Mouse (Mus musculus) neural tube, embryonic 14.5 days (tissue): ENCODE measurements around the gene Tex44. TPM values are rescaled to one million over a fixed set of nuclear protein-coding genes. Genes with fewer than 3 reads are reported as not detected.

Source experiments
- ATAC-seq: fragments of 200-750 bp; cut with Nextera tagmentation; 2 replicates; pipeline ENCODE4 v1.8.0; 2017; ENCODE audit warnings: low read depth, mild to moderate bottlenecking, moderate TSS enrichment, moderate library complexity
- H3K27ac ChIP-seq: fragments of 300-500 bp; sonication (generic); 2 replicates; pipeline ENCODE4 v1.5.1; 2014; ENCODE audit warnings: low read depth, mild to moderate bottlenecking, control low read depth, low read length, moderate library complexity, mixed read lengths
- H3K27me3 ChIP-seq: fragments of 300-500 bp; sonication (generic); 2 replicates; pipeline ENCODE4 v1.6.1; 2014; ENCODE audit warnings: low read length; ENCODE audit not compliant: control insufficient read depth, insufficient read depth
- H3K36me3 ChIP-seq: fragments of 300-500 bp; sonication (generic); 2 replicates; pipeline ENCODE4 v1.6.1; 2014; ENCODE audit warnings: low read length, mixed read lengths; ENCODE audit not compliant: control insufficient read depth, insufficient read depth
- H3K4me1 ChIP-seq: fragments of 300-500 bp; sonication (generic); 2 replicates; pipeline ENCODE4 v1.6.1; 2014; ENCODE audit warnings: low read length; ENCODE audit not compliant: control insufficient read depth, insufficient read depth
- H3K4me2 ChIP-seq: fragments of 300-500 bp; sonication (generic); 2 replicates; pipeline ENCODE4 v1.6.1; 2014; ENCODE audit warnings: mild to moderate bottlenecking, low read depth, low read length, control low read depth
- H3K4me3 ChIP-seq: fragments of 300-500 bp; sonication (generic); 2 replicates; pipeline ENCODE4 v1.5.1; 2014; ENCODE audit warnings: low read depth, low read length, control low read depth, mixed read lengths
- H3K9ac ChIP-seq: fragments of 300-500 bp; sonication (generic); replicated peaks from 2 replicates; pipeline ENCODE4 v1.6.1; 2014; ENCODE audit warnings: low read depth, mild to moderate bottlenecking, control low read depth, low read length, mixed read lengths
- H3K9me3 ChIP-seq: fragments of 300-500 bp; sonication (generic); 2 replicates; pipeline ENCODE4 v1.6.1; 2016; ENCODE audit warnings: low read length; ENCODE audit not compliant: control insufficient read depth
- WGBS: fragments of 180-500 bp; shearing (Covaris S2); extraction: QIAGEN DNeasy Blood & Tissue Kit; methylation state at CpG from one replicate; pipeline ENCODE4 v1.1.7; 2014; 5-methylcytosine and 5-hydroxymethylcytosine counted together
- polyA plus RNA-seq: library from polyadenylated mRNA; unstranded; fragments of >200 nt; fragmentation: Nextera tagmentation; extraction: Ambion mirVana; gene quantifications from 2 replicates; pipeline ENCODE4 v1.2.1, GENCODE M21; 2014

Gene Tex44
- polyA plus RNA-seq: not detected in 2 replicates

DNA sequence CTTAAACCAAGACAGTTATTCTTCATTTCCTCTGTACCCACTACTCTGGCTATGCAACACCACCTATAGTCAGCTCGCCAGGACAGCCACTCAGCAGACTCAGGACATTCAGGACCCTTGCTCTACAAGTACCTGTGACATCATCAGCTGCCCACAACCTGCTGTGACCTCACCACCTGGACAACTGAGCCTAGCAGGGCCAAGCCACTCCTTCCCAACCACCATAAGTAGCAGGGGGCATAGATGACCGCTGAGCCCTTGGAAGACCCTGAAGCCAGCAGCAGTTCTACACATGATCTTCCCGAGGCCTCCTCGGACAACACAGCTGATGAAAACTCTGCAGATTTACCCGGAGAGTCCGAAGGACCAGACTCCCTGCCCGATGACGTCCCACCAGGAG lies at the start of gene Tex44, which contains the start of gene Nmur1:
TSS of gene Tex44 (plus strand) at position 202 of the 400 bp plus-strand sequence.
TSS of gene Nmur1 (minus strand) at position 101 of the 400 bp plus-strand sequence.
- Histone ChIP-seq H3K4me3 (no peak within 1 kb of the TSS), H3K9ac (no peak within 1 kb of the TSS), H3K4me1 (0 out of 2 replicates have a peak, but pooled peaks cover 4% of the 10 kb centered on the region), H3K27ac (0 out of 2 replicates have a peak within 1 kb of the TSS, but pooled peaks have one; percentile 2), H3K9me3 (no peaks in the 10 kb centered on the region), H3K36me3 (no peaks in the 10 kb centered on the region), H3K4me2 (no peak within 1 kb of the TSS), H3K27me3 (no peaks in the 10 kb centered on the region)
- 96% methylated on average over 8 of the region's 8 CpGs for WGBS
- ATAC-seq: no peak

DNA sequence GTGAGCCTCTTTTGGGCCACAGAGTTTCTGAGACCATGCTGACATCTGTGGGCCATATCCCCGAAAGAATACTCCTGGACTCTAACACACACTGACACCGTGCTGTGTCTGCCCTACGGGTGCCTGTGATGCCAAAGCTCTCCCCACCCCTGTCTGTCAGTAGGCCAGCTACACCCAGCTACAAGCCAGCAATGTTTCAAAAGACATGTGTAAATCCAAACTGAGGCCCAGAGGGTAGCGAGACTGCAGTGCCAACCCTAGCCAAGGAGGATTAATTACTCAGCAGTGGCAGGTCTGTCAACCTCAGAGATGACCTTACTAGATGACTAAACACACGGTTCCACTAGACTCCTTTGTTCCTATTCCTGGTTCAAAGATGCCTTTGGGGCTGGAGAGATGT lies 49.8 kb upstream of the Tex44 start:
- no peak for ATAC-seq
- Histone ChIP-seq H3K27me3 (no peaks in the 10 kb centered on the region), H3K4me3 (no peak overlapping the region), H3K4me2 (no peak overlapping the region), H3K9me3 (no peaks in the 10 kb centered on the region), H3K27ac (no peak overlapping the region), H3K9ac (no peak overlapping the region), H3K36me3 (no peaks in the 10 kb centered on the region), H3K4me1 (0 out of 2 replicates have a peak, but pooled peaks cover 5% of the 10 kb centered on the region)
- WGBS: 75% methylated on average over 5 of the region's 5 CpGs

- ATAC-seq: no peak
- H3K36me3 ChIP-seq: no peaks in the 10 kb centered on the region
- H3K4me2 ChIP-seq: no peak overlapping the region
- 62% methylated on average over 6 of the region's 6 CpGs for WGBS
- no peak overlapping the region for H3K4me3 ChIP-seq
- no peak overlapping the region for H3K27ac ChIP-seq
- no peaks in the 10 kb centered on the region for H3K9me3 ChIP-seq
- H3K9ac ChIP-seq: no peak overlapping the region
- H3K27me3 ChIP-seq: no peaks in the 10 kb centered on the region
- H3K4me1 ChIP-seq: 0 out of 2 replicates have a peak, but pooled peaks cover 5% of the 10 kb centered on the region
These were observed 47.5 kb upstream of the Tex44 start for GRCm38 (mm10) chr1:86378662-86379061.

- Histone ChIP-seq H3K9ac (no peak overlapping the region), H3K36me3 (no peaks in the 10 kb centered on the region), H3K27ac (no peak overlapping the region), H3K4me2 (no peak overlapping the region), H3K27me3 (no peaks in the 10 kb centered on the region), H3K4me3 (no peak overlapping the region), H3K4me1 (0 out of 2 replicates have a peak, but pooled peaks cover 5% of the 10 kb centered on the region), H3K9me3 (no peaks in the 10 kb centered on the region)
- ATAC-seq: no peak
- 73% methylated on average over 9 of the region's 9 CpGs for WGBS
These were observed 47.0 kb upstream of the Tex44 start for GRCm38 (mm10) chr1:86379161-86379569.

GRCm38 (mm10) chr1:86381027-86381426 lies 45.1 kb upstream of the Tex44 start:
- no peak for ATAC-seq

GRCm38 (mm10) chr1:86389230-86389629 lies 36.9 kb upstream of the Tex44 start:
- Histone ChIP-seq H3K9me3 (no peaks in the 10 kb centered on the region), H3K27me3 (no peaks in the 10 kb centered on the region), H3K27ac (no peak overlapping the region), H3K4me1 (no peaks in the 10 kb centered on the region), H3K4me2 (no peak overlapping the region), H3K4me3 (no peak overlapping the region), H3K9ac (no peak overlapping the region), H3K36me3 (no peaks in the 10 kb centered on the region)
- ATAC-seq: peak; percentile 80; the same call in 1 of the 2 replicates
- WGBS: 5% methylated on average over 11 of the region's 11 CpGs

More at GRCm38 (mm10) chr1:86381027-86381426, 45.1 kb upstream of the Tex44 start:
- no peaks in the 10 kb centered on the region for H3K27me3 ChIP-seq
- 31% methylated on average over 13 of the region's 13 CpGs for WGBS
- no peak overlapping the region for H3K9ac ChIP-seq
- H3K9me3 ChIP-seq: no peaks in the 10 kb centered on the region
- H3K27ac ChIP-seq: no peak overlapping the region
- H3K36me3 ChIP-seq: no peaks in the 10 kb centered on the region
- H3K4me2 ChIP-seq: no peak overlapping the region
- 0 out of 2 replicates have a peak, but pooled peaks cover 5% of the 10 kb centered on the region for H3K4me1 ChIP-seq
- no peak overlapping the region for H3K4me3 ChIP-seq

GRCm38 (mm10) chr1:86391425-86391824 lies 34.7 kb upstream of the Tex44 start:
- ATAC-seq: no peak
- 59% methylated on average over 2 of the region's 2 CpGs for WGBS
- no peaks in the 10 kb centered on the region for H3K36me3 ChIP-seq
- H3K9me3 ChIP-seq: no peaks in the 10 kb centered on the region
- H3K4me2 ChIP-seq: no peak overlapping the region
- H3K27ac ChIP-seq: no peak overlapping the region
- H3K27me3 ChIP-seq: no peaks in the 10 kb centered on the region
- no peak overlapping the region for H3K4me3 ChIP-seq
- H3K4me1 ChIP-seq: no peaks in the 10 kb centered on the region
- H3K9ac ChIP-seq: no peak overlapping the region

- ATAC-seq: no peak
These were observed 32.9 kb upstream of the Tex44 start for GRCm38 (mm10) chr1:86393219-86393618.

GRCm38 (mm10) chr1:86394246-86394645 lies 31.9 kb upstream of the Tex44 start:
- no peaks in the 10 kb centered on the region for H3K9me3 ChIP-seq
- H3K4me1 ChIP-seq: no peaks in the 10 kb centered on the region
- WGBS: 94% methylated on average over 3 of the region's 3 CpGs
- H3K36me3 ChIP-seq: no peaks in the 10 kb centered on the region
- no peak overlapping the region for H3K4me2 ChIP-seq
- H3K27me3 ChIP-seq: no peaks in the 10 kb centered on the region
- ATAC-seq: no peak
- H3K9ac ChIP-seq: no peak overlapping the region
- no peak overlapping the region for H3K4me3 ChIP-seq
- H3K27ac ChIP-seq: no peak overlapping the region

More at GRCm38 (mm10) chr1:86393219-86393618, 32.9 kb upstream of the Tex44 start:
- H3K27me3 ChIP-seq: no peaks in the 10 kb centered on the region
- H3K27ac ChIP-seq: no peak overlapping the region
- H3K4me3 ChIP-seq: no peak overlapping the region
- no peaks in the 10 kb centered on the region for H3K36me3 ChIP-seq
- no peak overlapping the region for H3K4me2 ChIP-seq
- no peaks in the 10 kb centered on the region for H3K9me3 ChIP-seq
- H3K4me1 ChIP-seq: no peaks in the 10 kb centered on the region
- WGBS: 83% methylated on average over 3 of the region's 3 CpGs
- H3K9ac ChIP-seq: no peak overlapping the region
